Mouse (Mus musculus) bone marrow macrophage, adult 2 months (primary cell): ENCODE data around the gene Gm4353.

Source experiments
- CTCF ChIP-seq: IDR thresholded peaks from 2 replicates; pipeline ENCODE4 v1.5.1; 2012; ENCODE audit warnings: low read depth, mild to moderate bottlenecking, low read length, moderate library complexity
- POLR2A ChIP-seq: IDR thresholded peaks from 2 replicates; pipeline ENCODE4 v1.6.1; 2012; ENCODE audit warnings: mild to moderate bottlenecking, low read depth, low read length, borderline replicate concordance

- TF ChIP-seq CTCF (no peak), POLR2A (no peak)
Observed at GRCm38 (mm10) chr7:116122981-116123596, 38.7 kb upstream of the Gm4353 start.
